Mouse (Mus musculus): ENCODE measurements around the gene Reep3.
A peak's percentile ranks its signal among the peaks of the same experiment; 100 is the strongest.

Gene Reep3

GRCm38 (mm10) chr10:67111044-67111798 is 14.5 kb upstream of the Reep3 start:
- no peak for DNase-seq (ENCODE audit: low read depth, low spot score)

DNA sequence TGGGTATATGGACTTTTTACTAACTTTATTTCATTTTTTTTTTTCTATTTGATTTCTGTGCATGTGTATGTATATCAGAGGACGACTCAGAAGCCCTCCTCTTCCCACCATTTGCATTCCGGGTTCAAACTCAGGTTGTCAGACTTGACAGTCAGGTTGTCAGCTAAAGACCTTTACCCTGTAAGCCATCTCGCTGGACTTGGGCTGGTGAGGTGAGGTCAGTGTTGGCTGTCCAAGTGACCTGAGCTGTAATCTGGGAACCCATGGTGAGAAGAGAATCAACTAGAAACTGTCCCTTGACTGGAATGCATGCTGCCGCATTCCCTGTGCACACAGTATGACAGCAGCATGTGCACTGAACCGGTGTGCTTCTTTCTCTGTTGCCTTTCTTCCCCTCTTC is 12.9 kb upstream of the Reep3 start:
- no peak for DNase-seq (ENCODE audit: low read depth, low spot score)

DNA sequence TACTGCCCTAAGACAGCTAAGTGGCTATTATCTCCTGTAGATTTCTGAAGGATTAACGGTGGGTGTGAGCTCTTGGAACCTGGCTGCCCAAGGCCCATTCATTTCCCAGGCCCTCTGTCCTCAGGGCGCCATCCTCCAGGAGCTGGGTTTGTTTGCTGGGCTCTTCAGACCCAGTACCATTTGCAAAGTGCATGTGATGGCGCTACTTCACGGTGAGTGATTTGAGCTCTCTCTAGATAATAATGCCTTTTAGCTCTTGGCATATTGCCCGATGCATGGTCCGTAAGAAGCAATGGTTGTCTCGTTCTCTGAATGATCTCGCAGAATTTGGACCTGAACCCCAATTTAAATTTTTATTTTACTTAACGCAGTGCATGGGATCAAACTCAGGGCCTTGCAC is 11.4 kb upstream of the Reep3 start:
- DNase-seq (ENCODE audit: low read depth, low spot score) = no peak

DNA sequence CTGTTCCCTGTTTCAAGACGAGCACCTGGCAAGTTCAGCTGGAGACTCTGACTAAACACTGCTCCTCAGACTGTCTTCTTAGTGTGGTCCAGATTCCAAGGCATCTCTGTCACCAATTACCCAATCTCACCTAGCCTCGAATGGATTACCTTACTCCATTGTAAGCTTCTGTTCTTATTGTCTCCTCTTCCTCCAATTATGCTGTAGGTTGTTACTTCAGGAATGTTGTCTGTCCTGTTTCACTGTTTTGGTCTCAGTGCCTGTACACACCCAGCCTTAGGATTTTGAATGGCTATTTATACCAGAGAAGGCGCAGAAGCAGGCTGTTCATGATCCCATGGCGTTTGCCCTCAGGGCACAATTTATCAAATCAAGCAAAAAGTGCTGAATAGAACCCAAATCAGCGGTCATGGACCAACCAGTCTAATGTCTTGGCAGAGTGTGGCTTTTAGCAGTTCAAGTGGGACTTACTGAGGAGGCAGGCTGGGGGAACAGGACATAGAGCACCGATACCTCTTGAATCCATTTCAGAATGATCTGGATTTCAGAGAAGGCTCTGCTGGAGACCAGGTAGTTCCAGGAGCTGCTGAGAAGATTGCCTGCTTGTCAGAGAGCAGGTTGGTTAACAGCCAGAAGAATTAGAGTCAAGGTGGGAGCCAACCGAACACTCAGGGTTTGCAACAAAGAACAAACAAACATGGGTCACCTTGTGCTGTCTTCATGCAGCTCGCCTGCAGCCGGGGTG is 10.4 kb upstream of the Reep3 start:
- no peak for DNase-seq (ENCODE audit: low read depth, low spot score)

- DNase-seq (ENCODE audit: low read depth, low spot score) = no peak
Observed at GRCm38 (mm10) chr10:67106400-67106799, 9.7 kb upstream of the Reep3 start.

- no peak for DNase-seq (ENCODE audit: low read depth, low spot score)
Observed at GRCm38 (mm10) chr10:67105331-67106217, 8.8 kb upstream of the Reep3 start.

DNA sequence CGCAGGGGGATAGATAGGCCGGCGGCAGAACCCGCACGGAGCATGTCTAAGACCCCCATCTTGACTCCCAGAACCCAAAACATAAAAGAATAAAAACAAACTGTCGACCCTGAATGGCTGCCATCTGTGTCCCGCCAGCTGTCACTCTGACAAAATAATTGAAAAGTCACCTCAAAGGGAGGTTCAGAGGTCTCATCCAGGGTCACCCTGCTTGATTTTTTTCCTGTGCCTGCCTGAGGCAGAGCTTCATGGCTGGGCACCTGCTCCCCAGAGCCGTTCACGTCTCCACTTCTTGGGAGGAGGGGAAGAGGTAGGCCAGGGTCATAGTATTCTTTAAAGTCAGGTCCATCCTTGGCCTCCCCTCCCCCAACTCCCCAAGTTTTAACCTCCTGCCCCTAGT is 7.8 kb upstream of the Reep3 start:
- DNase-seq (ENCODE audit: low read depth, low spot score) = no peak

GRCm38 (mm10) chr10:67100831-67101251 is 4.1 kb upstream of the Reep3 start:
- no peak for DNase-seq (ENCODE audit: low read depth, low spot score)

GRCm38 (mm10) chr10:67100011-67100661 is 3.4 kb upstream of the Reep3 start:
- peak; percentile 82 for DNase-seq (ENCODE audit: low read depth, low spot score)

DNA sequence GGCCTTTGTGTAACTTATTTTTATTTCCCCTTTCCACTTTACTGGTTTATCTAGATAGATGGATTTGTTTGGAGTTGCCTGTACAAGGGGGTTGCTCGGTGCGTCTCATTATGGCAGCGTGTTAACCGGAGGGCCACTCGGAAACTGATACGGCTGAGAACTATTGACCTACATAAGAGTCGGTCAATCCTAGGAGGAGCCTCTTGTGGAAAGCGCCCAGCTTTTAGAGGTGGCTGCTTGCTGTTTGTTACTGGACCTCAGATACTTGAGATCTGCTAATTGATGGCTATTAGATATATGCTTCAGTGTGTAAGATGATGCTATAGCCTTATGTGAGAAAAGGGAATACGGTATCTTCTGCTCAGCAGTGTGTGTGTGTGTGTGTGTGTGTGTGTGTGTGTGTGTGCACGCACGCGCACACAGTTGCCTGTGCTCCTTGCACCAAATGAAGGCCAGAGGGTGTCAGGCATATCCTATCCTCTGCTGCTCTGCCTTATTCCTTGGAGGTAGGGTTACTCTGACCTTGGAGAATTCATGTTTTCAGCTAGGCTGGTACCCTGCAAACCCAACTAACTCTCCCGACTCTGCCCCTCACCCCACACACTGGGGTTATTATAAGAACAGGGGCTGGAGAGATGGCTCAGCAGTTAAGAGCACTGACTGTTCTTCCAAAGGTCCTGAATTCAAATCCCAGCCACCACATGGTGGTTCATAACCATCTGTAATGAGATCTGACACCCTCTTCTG is 2.6 kb upstream of the Reep3 start:
- no peak for DNase-seq (ENCODE audit: low read depth, low spot score)

GRCm38 (mm10) chr10:67098408-67099050 is 1.8 kb upstream of the Reep3 start:
- no peak for DNase-seq (ENCODE audit: low read depth, low spot score)

GRCm38 (mm10) chr10:67097437-67098150 is 849 bp upstream of the Reep3 start:
- DNase-seq (ENCODE audit: low read depth, low spot score) = no peak

- DNase-seq (ENCODE audit: low read depth, low spot score) = no peak
Observed at GRCm38 (mm10) chr10:67095798-67096620, 736 bp downstream of the Reep3 start, which contains the start of gene Jmjd1c. Gene Jmjd1c (plus strand): TSS chr10:67096125.

- DNase-seq (ENCODE audit: low read depth, low spot score) = no peak
Observed at GRCm38 (mm10) chr10:67094922-67095321, 1.8 kb downstream of the Reep3 start.

- no peak for DNase-seq (ENCODE audit: low read depth, low spot score)
Observed at GRCm38 (mm10) chr10:67090611-67091010, 6.1 kb downstream of the Reep3 start.

- no peak for DNase-seq (ENCODE audit: low read depth, low spot score)
Observed at GRCm38 (mm10) chr10:67087447-67088226, 9.1 kb downstream of the Reep3 start.

GRCm38 (mm10) chr10:67085916-67086315 is 10.8 kb downstream of the Reep3 start:
- DNase-seq (ENCODE audit: low read depth, low spot score) = no peak

DNA sequence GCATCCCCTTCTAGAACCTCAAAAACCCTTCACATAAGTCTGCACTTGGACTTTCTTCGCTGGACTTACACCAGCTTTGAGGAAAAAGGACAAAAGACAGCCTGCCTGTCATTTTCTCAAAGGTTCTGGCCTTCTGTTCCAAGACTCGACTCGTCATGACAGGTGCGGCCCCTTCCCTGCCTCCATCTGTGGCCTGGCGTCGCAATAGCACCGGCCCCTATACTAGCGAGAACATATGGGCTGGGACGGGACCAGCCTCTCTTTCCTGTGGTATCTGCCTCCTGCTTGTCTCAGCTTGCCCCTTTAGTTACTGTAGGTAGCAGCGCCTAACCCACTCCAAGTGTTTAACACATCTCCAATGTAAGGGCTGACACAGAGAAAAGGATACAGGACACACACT is 11.6 kb downstream of the Reep3 start:
- DNase-seq (ENCODE audit: low read depth, low spot score) = no peak
